Mouse (Mus musculus): ENCODE data around the gene Arap1. TPM values are rescaled to one million over a fixed set of nuclear protein-coding genes. Genes with fewer than 3 reads are reported as not detected.
A peak's percentile ranks its signal among the peaks of the same experiment; 100 is the strongest.

Gene Arap1
- polyA plus RNA-seq, 1 experiment, result 31.5 TPM

- H3K36me3 ChIP-seq (ENCODE audit: control insufficient read depth, insufficient read depth, low read length, poor library complexity, severe bottlenecking), result no peaks in the 10 kb centered on the region
- H3K4me1 ChIP-seq (ENCODE audit: control insufficient read depth, insufficient read depth, low read length), result no peaks in the 10 kb centered on the region
- no peak overlapping the region for H3K4me3 ChIP-seq (ENCODE audit: low read depth, low read length)
- H3K9me3 ChIP-seq (replicated peaks; ENCODE audit: control insufficient read depth, insufficient read depth, low read length, poor library complexity, severe bottlenecking), result no peaks in the 10 kb centered on the region
- no peak overlapping the region for H3K27ac ChIP-seq (ENCODE audit: insufficient read depth, low read length)
- no peak for TF ChIP-seq EP300 (IDR thresholded peaks at IDR 0.05; ENCODE audit: insufficient read depth, low read depth, low read length)
- peak; percentile 100 for TF ChIP-seq CTCF (IDR thresholded peaks at IDR 0.05; ENCODE audit: low read depth, low read length)
- H3K9ac ChIP-seq (ENCODE audit: low read depth, poor library complexity, severe bottlenecking), result no peak overlapping the region
- no peaks in the 10 kb centered on the region for H3K27me3 ChIP-seq (ENCODE audit: control insufficient read depth, insufficient read depth, low read length, poor library complexity, severe bottlenecking)
Measured at GRCm38 (mm10) chr7:101412796-101413195, 64.9 kb downstream of the Arap1 start.

- no peaks in the 10 kb centered on the region for H3K36me3 ChIP-seq (ENCODE audit: control insufficient read depth, insufficient read depth, low read length, poor library complexity, severe bottlenecking)
Measured at GRCm38 (mm10) chr7:101414209-101414608, 66.3 kb downstream of the Arap1 start.

GRCm38 (mm10) chr7:101414661-101415511 lies 67.0 kb downstream of the Arap1 start:
- Histone ChIP-seq H3K4me3 (ENCODE audit: low read depth, low read length) (no peak overlapping the region), H3K4me1 (ENCODE audit: control insufficient read depth, insufficient read depth, low read length) (no peaks in the 10 kb centered on the region), H3K9me3 (replicated peaks; ENCODE audit: control insufficient read depth, insufficient read depth, low read length, poor library complexity, severe bottlenecking) (no peaks in the 10 kb centered on the region), H3K27me3 (ENCODE audit: control insufficient read depth, insufficient read depth, low read length, poor library complexity, severe bottlenecking) (no peaks in the 10 kb centered on the region), H3K27ac (ENCODE audit: insufficient read depth, low read length) (no peak overlapping the region), H3K9ac (ENCODE audit: low read depth, poor library complexity, severe bottlenecking) (no peak overlapping the region), H3K36me3 (ENCODE audit: control insufficient read depth, insufficient read depth, low read length, poor library complexity, severe bottlenecking) (no peaks in the 10 kb centered on the region)
- TF ChIP-seq POLR2A (IDR thresholded peaks at IDR 0.05; ENCODE audit: insufficient read depth, low read length) (no peak), CTCF (IDR thresholded peaks at IDR 0.05; ENCODE audit: low read depth, low read length) (no peak), EP300 (IDR thresholded peaks at IDR 0.05; ENCODE audit: insufficient read depth, low read depth, low read length) (no peak)

More at GRCm38 (mm10) chr7:101414209-101414608, 66.3 kb downstream of the Arap1 start:
- Histone ChIP-seq H3K27me3 (ENCODE audit: control insufficient read depth, insufficient read depth, low read length, poor library complexity, severe bottlenecking) (no peaks in the 10 kb centered on the region), H3K9ac (ENCODE audit: low read depth, poor library complexity, severe bottlenecking) (no peak overlapping the region), H3K4me1 (ENCODE audit: control insufficient read depth, insufficient read depth, low read length) (no peaks in the 10 kb centered on the region), H3K4me3 (ENCODE audit: low read depth, low read length) (no peak overlapping the region), H3K27ac (ENCODE audit: insufficient read depth, low read length) (no peak overlapping the region), H3K9me3 (replicated peaks; ENCODE audit: control insufficient read depth, insufficient read depth, low read length, poor library complexity, severe bottlenecking) (no peaks in the 10 kb centered on the region)
- TF ChIP-seq EP300 (IDR thresholded peaks at IDR 0.05; ENCODE audit: insufficient read depth, low read depth, low read length) (no peak), POLR2A (IDR thresholded peaks at IDR 0.05; ENCODE audit: insufficient read depth, low read length) (no peak), CTCF (IDR thresholded peaks at IDR 0.05; ENCODE audit: low read depth, low read length) (no peak)

GRCm38 (mm10) chr7:101415512-101416100 lies 67.7 kb downstream of the Arap1 start:
- no peaks in the 10 kb centered on the region for H3K4me1 ChIP-seq (ENCODE audit: control insufficient read depth, insufficient read depth, low read length)
- no peaks in the 10 kb centered on the region for H3K27me3 ChIP-seq (ENCODE audit: control insufficient read depth, insufficient read depth, low read length, poor library complexity, severe bottlenecking)
- H3K9ac ChIP-seq (ENCODE audit: low read depth, poor library complexity, severe bottlenecking), result no peak overlapping the region
- no peak for TF ChIP-seq POLR2A (IDR thresholded peaks at IDR 0.05; ENCODE audit: insufficient read depth, low read length)
- TF ChIP-seq CTCF (IDR thresholded peaks at IDR 0.05; ENCODE audit: low read depth, low read length), result no peak
- TF ChIP-seq EP300 (IDR thresholded peaks at IDR 0.05; ENCODE audit: insufficient read depth, low read depth, low read length), result no peak
- no peak overlapping the region for H3K4me3 ChIP-seq (ENCODE audit: low read depth, low read length)
- H3K27ac ChIP-seq (ENCODE audit: insufficient read depth, low read length), result no peak overlapping the region
- H3K9me3 ChIP-seq (replicated peaks; ENCODE audit: control insufficient read depth, insufficient read depth, low read length, poor library complexity, severe bottlenecking), result no peaks in the 10 kb centered on the region
- no peaks in the 10 kb centered on the region for H3K36me3 ChIP-seq (ENCODE audit: control insufficient read depth, insufficient read depth, low read length, poor library complexity, severe bottlenecking)

- Histone ChIP-seq H3K36me3 (ENCODE audit: control insufficient read depth, insufficient read depth, low read length, poor library complexity, severe bottlenecking) (no peaks in the 10 kb centered on the region), H3K4me3 (ENCODE audit: low read depth, low read length) (no peak overlapping the region), H3K9me3 (replicated peaks; ENCODE audit: control insufficient read depth, insufficient read depth, low read length, poor library complexity, severe bottlenecking) (no peaks in the 10 kb centered on the region), H3K27ac (ENCODE audit: insufficient read depth, low read length) (no peak overlapping the region), H3K27me3 (ENCODE audit: control insufficient read depth, insufficient read depth, low read length, poor library complexity, severe bottlenecking) (no peaks in the 10 kb centered on the region), H3K9ac (ENCODE audit: low read depth, poor library complexity, severe bottlenecking) (no peak overlapping the region), H3K4me1 (ENCODE audit: control insufficient read depth, insufficient read depth, low read length) (no peaks in the 10 kb centered on the region)
- no peak for TF ChIP-seq POLR2A (IDR thresholded peaks at IDR 0.05; ENCODE audit: insufficient read depth, low read length)
- TF ChIP-seq EP300 (IDR thresholded peaks at IDR 0.05; ENCODE audit: insufficient read depth, low read depth, low read length), result no peak
- TF ChIP-seq CTCF (IDR thresholded peaks at IDR 0.05; ENCODE audit: low read depth, low read length), result no peak
Measured at GRCm38 (mm10) chr7:101416391-101416790, 68.5 kb downstream of the Arap1 start.
